Mouse (Mus musculus) bone marrow, adult 2 months (tissue): ENCODE measurements around the gene Mxra8. TPM values are rescaled to one million over a fixed set of nuclear protein-coding genes. Genes with fewer than 3 reads are reported as not detected.

Source experiments
- H3K27ac ChIP-seq: fragments of 200-500 bp; 2 replicates; pipeline ENCODE4 v1.5.1; 2012; ENCODE audit warnings: low read depth, mild to moderate bottlenecking, control low read depth, inconsistent platforms, low read length; ENCODE audit not compliant: control insufficient read depth, poor library complexity, insufficient read depth
- H3K4me1 ChIP-seq: fragments of 200-500 bp; 2 replicates; pipeline ENCODE4 v1.6.1; 2011; ENCODE audit warnings: low read length; ENCODE audit not compliant: control insufficient read depth, insufficient read depth
- H3K4me3 ChIP-seq: fragments of 200-500 bp; replicated peaks from 2 replicates; pipeline ENCODE3; 2011; ENCODE audit warnings: mild to moderate bottlenecking, low read depth, low read length, control low read depth; ENCODE audit not compliant: control insufficient read depth
- CTCF ChIP-seq: fragments of 200-500 bp; IDR thresholded peaks from 2 replicates; pipeline ENCODE4 v1.5.1; 2011; ENCODE audit warnings: low read length, control low read depth; ENCODE audit not compliant: control insufficient read depth, insufficient read depth
- POLR2A ChIP-seq: fragments of 200-500 bp; IDR thresholded peaks from 2 replicates; pipeline ENCODE4 v1.6.1; 2011; ENCODE audit warnings: low read depth, mild to moderate bottlenecking, control low read depth, low read length, borderline replicate concordance; ENCODE audit not compliant: control insufficient read depth
- WGBS: fragments of 180-500 bp; shearing (Covaris S2); methylation state at CpG from one replicate; pipeline ENCODE4 v1.1.7; 2018; 5-methylcytosine and 5-hydroxymethylcytosine counted together
- polyA plus RNA-seq: library from polyadenylated mRNA; stranded (reverse); fragments of >200 nt; gene quantifications from 2 replicates; pipeline ENCODE4 v1.2.4, GENCODE M21; 2011; ENCODE audit warnings: low replicate concordance; ENCODE audit not compliant: missing spikeins, insufficient read depth, insufficient read length

Gene Mxra8
- polyA plus RNA-seq, 1 experiment: 8.1 TPM

GRCm38 (mm10) chr4:155811929-155812664 lies 27.4 kb upstream of the Mxra8 start, which contains the start of gene Ccnl2:
Gene Ccnl2, plus strand, starts transcription at chr4:155812489.
- Histone ChIP-seq H3K27ac (peak within 1 kb of the TSS; percentile 84), H3K4me3 (peak within 1 kb of the TSS; percentile 81), H3K4me1 (peaks cover 2% of the 10 kb centered on the region)
- WGBS: under 1% methylated on average over 60 of the region's 60 CpGs
- no peak for TF ChIP-seq CTCF
- peak; percentile 74; the same call in 1 of the 2 replicates for TF ChIP-seq POLR2A

DNA sequence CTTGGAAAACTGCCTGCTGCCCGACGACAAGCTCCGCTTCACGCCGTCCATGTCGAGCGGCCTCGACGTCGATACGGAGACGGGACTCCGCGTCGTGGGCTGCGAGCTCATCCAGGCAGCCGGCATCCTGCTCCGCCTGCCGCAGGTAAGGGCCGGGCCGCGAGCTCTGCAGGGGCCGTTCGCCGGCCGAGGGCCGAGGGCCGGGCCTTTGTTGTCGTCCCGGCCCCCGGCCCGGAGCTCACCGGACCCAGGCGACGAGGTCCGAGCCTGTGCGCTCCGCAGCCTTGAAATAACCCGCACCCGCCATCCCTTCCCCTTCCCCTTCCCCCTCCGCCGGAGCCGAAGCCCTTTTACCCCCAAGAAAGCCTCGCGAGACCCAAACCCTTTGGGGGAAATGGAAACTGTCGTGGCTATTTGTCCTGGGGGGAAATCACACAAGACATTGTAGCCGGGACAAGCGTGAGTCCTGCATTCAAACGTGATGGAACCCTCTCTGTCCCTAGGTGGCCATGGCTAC lies 26.8 kb upstream of the Mxra8 start:
- under 1% methylated on average over 49 of the region's 49 CpGs for WGBS
- Histone ChIP-seq H3K27ac (peak overlapping the region; percentile 84), H3K4me3 (peak overlapping the region; percentile 73), H3K4me1 (peaks cover 2% of the 10 kb centered on the region)
- TF ChIP-seq CTCF: no peak
- TF ChIP-seq POLR2A: no peak

DNA sequence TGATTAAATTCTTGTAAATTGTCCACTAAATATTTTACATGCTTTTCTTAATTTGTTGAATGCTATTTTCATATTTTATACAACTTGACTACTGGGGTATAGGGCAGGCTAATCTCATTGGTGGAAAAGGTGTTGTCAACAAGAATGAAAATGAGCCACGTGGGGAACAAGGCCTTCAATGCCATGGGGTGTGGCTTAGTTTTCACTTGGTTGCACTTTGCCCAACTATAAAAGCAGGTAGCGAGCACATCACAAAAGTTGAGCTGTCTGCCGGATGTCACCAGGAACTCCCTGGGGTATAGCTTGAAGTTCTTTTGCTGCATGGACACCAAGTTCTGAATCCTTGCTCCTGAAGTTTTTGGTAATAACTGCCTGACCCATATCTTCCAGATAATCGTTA lies 21.9 kb upstream of the Mxra8 start:
- WGBS: 83% methylated on average over 4 of the region's 4 CpGs
- TF ChIP-seq CTCF: no peak
- H3K27ac ChIP-seq: no peak overlapping the region
- no peak overlapping the region for H3K4me3 ChIP-seq
- H3K4me1 ChIP-seq: peaks cover 2% of the 10 kb centered on the region

DNA sequence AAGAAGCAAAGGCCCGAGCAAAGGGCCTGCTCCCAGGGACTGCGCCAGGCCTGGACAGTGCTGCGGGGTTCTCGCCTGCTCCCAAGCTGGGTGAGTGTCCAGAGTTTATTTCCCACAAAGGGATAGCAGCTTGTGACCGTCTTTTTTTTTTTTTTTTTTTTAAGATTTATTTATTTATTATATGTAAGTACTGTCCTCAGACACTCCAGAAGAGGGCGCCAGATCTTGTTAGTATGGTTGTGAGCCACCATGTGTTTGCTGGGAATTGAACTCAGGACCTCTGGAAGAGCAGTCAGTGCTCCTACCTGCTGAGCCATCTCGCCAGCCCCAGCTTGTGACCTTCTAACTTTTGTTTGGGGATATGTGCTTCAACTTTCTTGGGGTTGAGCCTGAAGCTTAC lies 18.5 kb upstream of the Mxra8 start:
- 76% methylated on average over 7 of the region's 7 CpGs for WGBS
- no peak overlapping the region for H3K4me3 ChIP-seq
- H3K4me1 ChIP-seq: no peaks in the 10 kb centered on the region
- TF ChIP-seq CTCF (no peak), POLR2A (no peak)
- no peak overlapping the region for H3K27ac ChIP-seq

- TF ChIP-seq POLR2A (no peak), CTCF (no peak)
- WGBS: 93% methylated on average over 16 of the region's 16 CpGs
Observed at GRCm38 (mm10) chr4:155823443-155823842, 16.0 kb upstream of the Mxra8 start.

GRCm38 (mm10) chr4:155829866-155830265 lies 9.6 kb upstream of the Mxra8 start:
- Histone ChIP-seq H3K4me3 (no peak overlapping the region), H3K27ac (no peak overlapping the region), H3K4me1 (peaks cover 4% of the 10 kb centered on the region)
- TF ChIP-seq CTCF: no peak
- TF ChIP-seq POLR2A: no peak
- WGBS: 97% methylated on average over 4 of the region's 4 CpGs

More at GRCm38 (mm10) chr4:155823443-155823842, 16.0 kb upstream of the Mxra8 start:
- no peak overlapping the region for H3K4me3 ChIP-seq
- no peaks in the 10 kb centered on the region for H3K4me1 ChIP-seq
- no peak overlapping the region for H3K27ac ChIP-seq

DNA sequence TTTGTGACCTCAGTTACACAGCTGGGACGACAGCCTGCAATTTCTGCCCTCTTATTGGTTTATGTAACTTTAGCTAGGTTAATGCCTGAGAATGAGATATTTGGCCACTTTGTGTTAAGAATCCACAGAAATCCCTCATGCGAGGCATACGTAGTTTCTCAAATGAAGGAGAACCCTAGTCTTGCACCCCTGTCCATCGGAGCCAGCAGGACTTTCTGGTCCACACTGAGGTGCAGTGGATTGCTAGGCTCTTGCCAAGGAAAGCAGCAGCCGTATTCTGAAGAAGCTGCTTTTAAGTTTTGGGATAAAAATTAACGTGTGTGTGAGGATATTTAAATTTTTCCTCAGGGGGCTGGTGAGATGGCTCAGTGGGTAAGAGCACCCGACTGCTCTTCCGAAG lies 8.9 kb upstream of the Mxra8 start:
- TF ChIP-seq POLR2A (no peak), CTCF (no peak)
- 42% methylated on average over 8 of the region's 8 CpGs for WGBS
- Histone ChIP-seq H3K27ac (no peak overlapping the region), H3K4me1 (peaks cover 4% of the 10 kb centered on the region), H3K4me3 (peak overlapping the region; percentile 21)

- peaks cover 4% of the 10 kb centered on the region for H3K4me1 ChIP-seq
- WGBS: under 1% methylated on average over 49 of the region's 49 CpGs
- peak within 1 kb of the TSS; percentile 91 for H3K27ac ChIP-seq
- TF ChIP-seq CTCF: peak; percentile 93
- TF ChIP-seq POLR2A: peak; percentile 79; the same call in 1 of the 2 replicates
- peak within 1 kb of the TSS; percentile 96 for H3K4me3 ChIP-seq
Observed at GRCm38 (mm10) chr4:155831205-155831766, 8.2 kb upstream of the Mxra8 start, which contains the start of gene Aurkaip1. Gene Aurkaip1, plus strand, starts transcription at chr4:155831272.
